Mouse (Mus musculus) heart, postnatal 0 days (tissue): ENCODE measurements around the gene Polg2.

ENCODE experiments used
- CTCF ChIP-seq: IDR thresholded peaks from 2 replicates; pipeline ENCODE4 v1.5.1; 2016; ENCODE audit warnings: antibody characterized with exemption, control low read depth, low read depth
- EP300 ChIP-seq: IDR thresholded peaks from 2 replicates; pipeline ENCODE4 v1.6.1; 2016; ENCODE audit warnings: antibody characterized with exemption, low read depth

GRCm38 (mm10) chr11:106750121-106750751, 29.1 kb downstream of the Polg2 start, which contains the start of gene Pecam1:
- no peak for TF ChIP-seq CTCF
- no peak for TF ChIP-seq EP300
